8 mouse cellular contexts compared by ENCODE assay signal in the genomic region with DNA sequence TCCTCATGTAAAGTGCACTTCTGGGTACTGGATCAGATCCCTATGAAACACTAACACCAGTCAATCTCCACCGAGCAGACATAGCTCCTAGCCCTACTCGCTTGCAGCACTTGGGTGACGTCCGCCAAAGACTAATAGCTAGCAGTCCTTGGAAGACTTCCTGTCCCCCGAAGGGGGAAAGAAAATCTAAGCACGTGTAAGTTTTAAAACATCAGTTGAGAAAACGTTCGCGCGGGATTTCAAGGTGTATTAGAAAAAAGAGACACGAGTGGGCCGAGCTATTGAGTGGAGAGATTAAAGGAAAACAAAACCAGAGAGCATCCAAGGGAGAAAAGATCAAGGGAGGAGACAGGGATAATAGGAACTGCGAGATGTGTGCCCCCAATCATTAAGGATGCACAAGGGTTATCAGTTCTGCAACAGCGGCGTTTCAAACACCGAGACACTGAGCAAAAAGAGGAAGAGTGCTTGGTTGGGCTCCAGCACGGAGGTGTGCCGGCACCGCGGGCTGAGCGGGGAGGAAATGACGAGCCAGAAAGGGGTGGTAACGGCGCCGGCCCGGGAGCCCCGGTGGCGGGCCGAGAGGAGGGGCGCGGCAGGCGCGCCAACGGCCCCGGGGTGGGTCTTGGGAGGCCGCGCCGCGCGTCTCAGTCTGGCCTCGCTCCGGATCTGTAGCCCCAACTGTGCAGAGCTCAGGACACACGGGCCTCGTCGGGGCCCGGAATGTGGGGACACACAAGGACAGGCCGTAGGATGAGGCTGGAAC. TPM values are rescaled to one million over a fixed set of nuclear protein-coding genes. Genes with fewer than 3 reads are reported as not detected.
DNase-seq lines count a peak whose midpoint lies in the region; ATAC-seq and TF ChIP-seq lines count a peak whose summit lies in the region.

No protein-coding gene starts in this region.

- no peaks in the 10 kb centered on the region for H3K27me3 ChIP-seq in embryonic facial prominence, embryonic 14.5 days (replicated peaks; ENCODE audit: control insufficient read depth, insufficient read depth, low read length)
- no peaks in the 10 kb centered on the region for H3K27me3 ChIP-seq in limb, embryonic 14.5 days (ENCODE audit: control insufficient read depth, insufficient read depth, low read length)
- H3K27me3 ChIP-seq in midbrain, embryonic 15.5 days (replicated peaks), result no peaks in the 10 kb centered on the region

- peak; percentile 12 for ATAC-seq in embryonic facial prominence, embryonic 14.5 days (ENCODE audit: low read depth)
- peak; percentile 13; the same call in 1 of the 2 replicates for ATAC-seq in limb, embryonic 14.5 days (ENCODE audit: low FRiP score, low read depth)
- peak; percentile 48 for ATAC-seq in midbrain, embryonic 15.5 days (replicated peaks)

- H3K4me3 ChIP-seq in embryonic facial prominence, embryonic 14.5 days (ENCODE audit: low read depth, low read length), result peak overlapping the region; percentile 97
- peak overlapping the region; percentile 84 for H3K4me3 ChIP-seq in limb, embryonic 14.5 days (replicated peaks; ENCODE audit: low read length)
- peak overlapping the region; percentile 84 for H3K4me3 ChIP-seq in midbrain, embryonic 15.5 days

- 0 out of 2 replicates have a peak, but pooled peaks cover 1% of the 10 kb centered on the region for H3K36me3 ChIP-seq in embryonic facial prominence, embryonic 14.5 days (ENCODE audit: control insufficient read depth, insufficient read depth, low read length)
- peaks cover 6% of the 10 kb centered on the region for H3K36me3 ChIP-seq in limb, embryonic 14.5 days (ENCODE audit: control insufficient read depth, insufficient read depth, low read length)
- H3K36me3 ChIP-seq in midbrain, embryonic 15.5 days (replicated peaks), result no peaks in the 10 kb centered on the region

- peak overlapping the region; percentile 100 for H3K9ac ChIP-seq in embryonic facial prominence, embryonic 14.5 days (ENCODE audit: low read depth, low read length)
- H3K9ac ChIP-seq in limb, embryonic 14.5 days (ENCODE audit: low read depth, low read length, severe bottlenecking), result peak overlapping the region; percentile 98
- H3K9ac ChIP-seq in midbrain, embryonic 15.5 days, result peak overlapping the region; percentile 97

- WGBS in embryonic facial prominence, embryonic 14.5 days, result under 1% methylated on average over 37 of the region's 47 CpGs
- WGBS in limb, embryonic 14.5 days, result under 1% methylated on average over 44 of the region's 47 CpGs
- WGBS in midbrain, embryonic 15.5 days, result under 1% methylated on average over 47 of the region's 47 CpGs

- H3K27ac ChIP-seq in embryonic facial prominence, embryonic 14.5 days (replicated peaks; ENCODE audit: low read depth, low read length), result peak overlapping the region; percentile 100
- H3K27ac ChIP-seq in limb, embryonic 14.5 days (replicated peaks; ENCODE audit: low read depth, low read length), result peak overlapping the region; percentile 99
- peak overlapping the region; percentile 99 for H3K27ac ChIP-seq in midbrain, embryonic 15.5 days

- no peak for TF ChIP-seq POLR2A in limb, embryonic 14.5 days (IDR thresholded peaks at IDR 0.05; ENCODE audit: borderline replicate concordance, extremely low read depth, insufficient read depth, insufficient read length)

- DNase-seq in 416B (ENCODE audit: low read depth), result peak; percentile 85
- DNase-seq in adrenal gland, postnatal 4 days (ENCODE audit: low spot score in 2 of 2), result peak; percentile 50 to 58
- DNase-seq in embryonic facial prominence, embryonic 14.5 days (ENCODE audit: low spot score), result peak; percentile 85
- peak; percentile 71 to 72 for DNase-seq in heart, adult 9 months (ENCODE audit: low spot score in 2 of 2)
- peak; percentile 71 for DNase-seq in kidney, adult 9 months
- peak; percentile 74 for DNase-seq in limb, embryonic 14.5 days (ENCODE audit: low spot score)
- peak; percentile 82 to 89 for DNase-seq in spleen, postnatal 10 days (ENCODE audit: low spot score in 2 of 2)

- H3K9me3 ChIP-seq in embryonic facial prominence, embryonic 14.5 days (ENCODE audit: control insufficient read depth, low read length), result no peaks in the 10 kb centered on the region
- no peaks in the 10 kb centered on the region for H3K9me3 ChIP-seq in limb, embryonic 14.5 days (ENCODE audit: control insufficient read depth, low read length)
- no peaks in the 10 kb centered on the region for H3K9me3 ChIP-seq in midbrain, embryonic 15.5 days

- peak overlapping the region; percentile 74 for H3K4me2 ChIP-seq in embryonic facial prominence, embryonic 14.5 days (ENCODE audit: low read depth, low read length)
- peak overlapping the region; percentile 63 for H3K4me2 ChIP-seq in limb, embryonic 14.5 days (replicated peaks; ENCODE audit: low read depth, low read length, severe bottlenecking)
- peak overlapping the region; percentile 65 for H3K4me2 ChIP-seq in midbrain, embryonic 15.5 days

- peaks cover 20% of the 10 kb centered on the region for H3K4me1 ChIP-seq in embryonic facial prominence, embryonic 14.5 days (ENCODE audit: control insufficient read depth, insufficient read depth, low read length)
- peaks cover 18% of the 10 kb centered on the region for H3K4me1 ChIP-seq in limb, embryonic 14.5 days (ENCODE audit: control insufficient read depth, insufficient read depth, low read length)
- H3K4me1 ChIP-seq in midbrain, embryonic 15.5 days, result peaks cover 34% of the 10 kb centered on the region

RNA-seq across cellular contexts. Expression of gene Nfya, which starts 1.0 kb away (rescaled TPM):
- 10 to 100 TPM; 28.3 to 35.4 TPM for total RNA-seq in adrenal gland, postnatal 4 days (2021)
- polyA plus RNA-seq in embryonic facial prominence, embryonic 14.5 days (2014; fragmentation: Nextera tagmentation; extraction: Ambion mirVana), result 16.2 and 16.7 TPM in 2 replicates
- 95.0 and 123 TPM in 2 replicates for polyA plus RNA-seq in limb, embryonic 14.5 days (2012; rRNA removed)
- 19.2 and 22.2 TPM in 2 replicates for polyA plus RNA-seq in limb, embryonic 14.5 days (2014; fragmentation: Nextera tagmentation; extraction: Ambion mirVana)
- 12.2 and 12.3 TPM in 2 replicates for polyA plus RNA-seq in midbrain, embryonic 15.5 days (2015; fragmentation: Nextera tagmentation; extraction: Ambion mirVana)

RNA-seq across cellular contexts. Expression of gene Oard1, which starts 1.1 kb away (rescaled TPM):
- 10 to 100 TPM; 25.6 to 26.9 TPM for total RNA-seq in adrenal gland, postnatal 4 days (2021)
- 38.1 and 45.7 TPM in 2 replicates for polyA plus RNA-seq in embryonic facial prominence, embryonic 14.5 days (2014; fragmentation: Nextera tagmentation; extraction: Ambion mirVana)
- 22.1 and 28.5 TPM in 2 replicates for polyA plus RNA-seq in limb, embryonic 14.5 days (2012; rRNA removed)
- 46.8 and 46.9 TPM in 2 replicates for polyA plus RNA-seq in limb, embryonic 14.5 days (2014; fragmentation: Nextera tagmentation; extraction: Ambion mirVana)
- polyA plus RNA-seq in midbrain, embryonic 15.5 days (2015; fragmentation: Nextera tagmentation; extraction: Ambion mirVana), result 38.3 and 41.3 TPM in 2 replicates

RNA-seq across cellular contexts. Expression of gene Apobec2, which starts 24.0 kb away (rescaled TPM):
- total RNA-seq in adrenal gland, postnatal 4 days (2021), result 10 to 100 TPM in 1 of 2 experiments, 1 to 10 TPM in 1; 7.6 to 24.5 TPM
- 73.2 and 104 TPM in 2 replicates for polyA plus RNA-seq in embryonic facial prominence, embryonic 14.5 days (2014; fragmentation: Nextera tagmentation; extraction: Ambion mirVana)
- 21.7 and 25.0 TPM in 2 replicates for polyA plus RNA-seq in limb, embryonic 14.5 days (2012; rRNA removed)
- polyA plus RNA-seq in limb, embryonic 14.5 days (2014; fragmentation: Nextera tagmentation; extraction: Ambion mirVana), result 28.7 and 42.5 TPM in 2 replicates
- 0.31 and 0.55 TPM in 2 replicates for polyA plus RNA-seq in midbrain, embryonic 15.5 days (2015; fragmentation: Nextera tagmentation; extraction: Ambion mirVana)

RNA-seq across cellular contexts. Expression of gene Tspo2, which starts 42.6 kb away (rescaled TPM):
- total RNA-seq in adrenal gland, postnatal 4 days (2021), result 1 to 10 TPM; 2.8 to 5.5 TPM
- 2.6 and 2.9 TPM in 2 replicates for polyA plus RNA-seq in embryonic facial prominence, embryonic 14.5 days (2014; fragmentation: Nextera tagmentation; extraction: Ambion mirVana)
- polyA plus RNA-seq in limb, embryonic 14.5 days (2012; rRNA removed), result 1.6 and 2.0 TPM in 2 replicates
- polyA plus RNA-seq in limb, embryonic 14.5 days (2014; fragmentation: Nextera tagmentation; extraction: Ambion mirVana), result 1.7 TPM in 2 replicates
- polyA plus RNA-seq in midbrain, embryonic 15.5 days (2015; fragmentation: Nextera tagmentation; extraction: Ambion mirVana), result 1.7 and 2.6 TPM in 2 replicates

RNA-seq across cellular contexts. Expression of gene Unc5cl, which starts 46.0 kb away (rescaled TPM):
- total RNA-seq in adrenal gland, postnatal 4 days (2021), result 1 to 10 TPM in 1 of 2 experiments, not detected in 1; 1.3 TPM
- 0.08 and 0.13 TPM in 2 replicates for polyA plus RNA-seq in embryonic facial prominence, embryonic 14.5 days (2014; fragmentation: Nextera tagmentation; extraction: Ambion mirVana)
- polyA plus RNA-seq in limb, embryonic 14.5 days (2012; rRNA removed), result 0.15 and 0.41 TPM in 2 replicates
- 0.18 TPM in 2 replicates for polyA plus RNA-seq in limb, embryonic 14.5 days (2014; fragmentation: Nextera tagmentation; extraction: Ambion mirVana)
- polyA plus RNA-seq in midbrain, embryonic 15.5 days (2015; fragmentation: Nextera tagmentation; extraction: Ambion mirVana), result 0.22 and 0.23 TPM in 2 replicates

Comparison
In these comparisons a context has a peak if more than half of its experiments do, and no peak if none do; other contexts are left out.
1. Peak in every context shown above with its lines: DNase-seq, ATAC-seq, H3K4me3 ChIP-seq and H3K27ac ChIP-seq.
2. RNA of gene Apobec2, which starts 24.0 kb away (polyA plus RNA-seq): 73.2 to 104 TPM in embryonic facial prominence, embryonic 14.5 days and 21.7 to 42.5 TPM in limb, embryonic 14.5 days; 0.31 to 0.55 TPM in midbrain, embryonic 15.5 days; every median in the first group is over 10 times any median in the second.